Mouse (Mus musculus): ENCODE results near the gene Pabpc1l.
"Not testable (repeated sequence)": the region's sequence is repeated elsewhere in the genome, so short reads cannot be mapped to it uniquely, and the experiment has no call there.

Gene Pabpc1l

DNA sequence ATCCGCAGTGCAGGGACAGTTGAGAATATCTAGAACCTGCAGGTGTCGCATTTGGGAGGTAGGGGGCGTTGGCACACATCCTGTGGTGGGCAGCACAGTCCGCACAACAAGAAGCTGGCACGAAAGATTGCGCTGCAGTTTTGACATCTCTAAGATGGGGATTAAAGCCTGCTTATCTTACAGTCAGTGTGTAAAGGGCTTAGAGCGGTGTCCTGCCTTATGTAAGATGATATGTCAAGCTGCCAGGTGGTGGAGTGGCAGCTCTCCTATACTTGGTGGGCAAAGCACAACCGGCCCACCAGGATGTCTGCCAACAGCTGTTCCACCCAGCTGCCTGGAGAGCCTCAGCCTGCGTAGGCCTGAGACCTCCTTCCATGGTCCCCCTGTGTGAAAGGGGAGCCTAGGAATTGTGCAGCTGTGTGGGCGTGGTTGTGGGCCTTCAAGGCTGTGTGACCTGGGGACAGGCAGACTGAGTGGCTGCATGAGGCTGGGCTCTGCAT is 11.3 kb downstream of the Pabpc1l start:
- in situ Hi-C loops (cut with MboI, MseI), result no loop called here

DNA sequence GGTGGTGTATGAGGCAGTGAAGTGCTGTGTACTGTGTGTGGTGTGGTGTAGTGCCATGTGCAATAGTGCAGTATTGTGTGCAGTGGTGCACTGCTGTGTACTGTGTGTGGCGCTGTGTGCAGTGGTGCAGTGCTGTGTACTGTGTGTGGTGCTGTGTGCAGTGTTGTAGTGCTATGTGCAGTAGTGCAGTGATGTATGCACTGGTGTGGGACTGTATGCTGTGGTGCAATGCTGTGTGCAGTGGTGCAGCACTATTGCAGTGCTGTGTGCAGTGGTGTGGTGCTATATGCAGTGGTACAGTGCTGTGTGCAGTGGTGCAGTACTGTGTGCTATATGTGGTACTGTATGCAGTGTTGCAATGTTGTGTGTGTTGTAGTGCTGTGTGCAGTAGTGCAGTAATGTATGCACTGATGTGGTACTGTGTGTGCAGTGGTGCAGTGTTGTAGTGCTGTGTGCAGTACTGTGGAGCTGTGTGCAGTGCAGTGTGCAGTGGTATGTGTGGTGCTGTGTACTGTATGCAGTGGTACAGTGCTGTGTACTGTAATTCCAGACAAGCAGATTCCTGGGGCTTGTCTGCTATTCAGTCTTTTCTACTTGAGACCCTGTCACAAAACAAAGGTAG is 13.3 kb downstream of the Pabpc1l start:
- in situ Hi-C loops (cut with MboI, MseI), result no loop called here

DNA sequence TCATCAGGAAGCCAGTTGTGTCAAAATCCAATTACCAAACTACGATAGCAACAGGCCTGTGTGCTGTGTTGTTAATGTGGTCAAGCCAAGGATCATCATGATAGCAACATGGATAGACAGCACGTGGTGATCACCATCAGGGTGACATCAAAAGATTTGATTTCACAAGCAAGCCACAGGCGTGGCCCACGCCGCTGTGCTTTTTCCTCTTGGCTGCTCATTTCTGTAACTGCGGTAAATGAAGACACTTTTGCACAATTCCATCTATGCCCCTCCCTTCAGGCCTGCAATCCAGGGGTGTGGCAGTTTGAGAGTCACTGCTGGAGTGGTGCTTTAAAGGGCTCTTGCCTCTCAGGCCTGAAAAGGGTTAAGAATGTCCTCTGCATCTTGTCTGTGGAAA is 15.7 kb downstream of the Pabpc1l start:
- in situ Hi-C loops (cut with MboI, MseI), result no loop called here

DNA sequence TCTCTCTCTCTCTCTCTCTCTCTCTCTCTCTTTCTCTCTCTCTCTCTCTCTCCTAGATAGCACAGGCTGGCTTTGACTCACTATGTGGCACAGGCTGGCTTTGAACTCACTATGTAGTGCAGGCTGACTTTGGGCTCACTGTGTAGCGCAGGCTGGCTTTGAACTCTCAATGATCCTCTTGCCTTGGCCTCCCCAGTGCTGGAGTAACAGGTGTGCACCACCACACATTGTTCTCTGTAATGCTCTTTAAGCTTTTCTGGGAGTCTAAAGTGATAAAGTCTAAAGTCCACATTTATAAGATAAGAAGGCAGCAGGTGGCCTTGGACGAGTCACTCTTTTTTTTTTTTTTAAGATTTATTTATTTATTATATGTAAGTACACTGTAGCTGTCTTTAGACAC is 16.3 kb downstream of the Pabpc1l start:
- in situ Hi-C loops (cut with MboI, MseI), result no loop called here

DNA sequence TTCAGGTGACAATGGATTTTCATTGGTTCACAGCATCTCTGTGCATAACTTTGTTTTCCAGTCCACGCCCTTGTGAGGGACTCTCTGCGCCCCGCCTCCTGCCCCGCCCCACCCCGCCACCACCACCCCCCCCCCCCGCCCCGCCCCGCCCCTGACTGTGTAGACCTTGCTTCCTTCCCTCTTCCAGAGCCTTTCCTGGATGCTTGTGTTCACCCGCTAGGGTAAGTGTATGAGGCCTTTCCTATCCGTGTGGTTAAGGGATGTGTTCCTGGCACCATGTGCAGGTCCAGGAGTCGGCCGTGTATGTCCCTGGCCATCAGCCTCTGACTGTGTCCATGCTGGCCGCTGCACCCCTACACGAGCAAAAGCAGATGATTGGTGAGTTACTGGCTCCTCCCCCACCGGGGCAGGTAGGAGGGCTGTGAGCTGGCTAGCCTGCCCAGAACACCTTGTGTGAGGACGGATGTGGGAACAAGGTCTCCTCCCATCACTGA is 22.0 kb downstream of the Pabpc1l start:
- in situ Hi-C loops (cut with MboI, MseI), result no loop called here

DNA sequence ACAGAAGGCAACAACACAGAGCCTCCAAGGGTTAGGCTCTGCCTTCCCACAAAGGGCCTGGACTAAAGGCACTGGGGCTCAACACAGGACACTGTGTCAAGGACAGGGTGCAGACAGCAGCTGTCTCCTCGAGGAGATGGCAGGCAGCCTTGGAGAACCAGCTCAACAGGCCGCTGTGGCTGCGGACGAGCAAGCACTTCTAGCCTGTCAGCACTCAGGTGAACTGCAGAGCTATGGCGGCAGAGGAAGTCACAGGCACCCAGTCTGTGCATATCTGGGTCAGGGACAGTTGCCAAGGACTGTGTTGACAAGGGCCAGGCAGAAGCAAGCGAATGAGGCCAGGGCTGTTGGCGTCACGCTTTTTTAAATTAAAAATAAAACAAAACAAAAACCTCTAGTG is 28.5 kb downstream of the Pabpc1l start:
- in situ Hi-C loops (cut with MboI, MseI), result no loop called here

DNA sequence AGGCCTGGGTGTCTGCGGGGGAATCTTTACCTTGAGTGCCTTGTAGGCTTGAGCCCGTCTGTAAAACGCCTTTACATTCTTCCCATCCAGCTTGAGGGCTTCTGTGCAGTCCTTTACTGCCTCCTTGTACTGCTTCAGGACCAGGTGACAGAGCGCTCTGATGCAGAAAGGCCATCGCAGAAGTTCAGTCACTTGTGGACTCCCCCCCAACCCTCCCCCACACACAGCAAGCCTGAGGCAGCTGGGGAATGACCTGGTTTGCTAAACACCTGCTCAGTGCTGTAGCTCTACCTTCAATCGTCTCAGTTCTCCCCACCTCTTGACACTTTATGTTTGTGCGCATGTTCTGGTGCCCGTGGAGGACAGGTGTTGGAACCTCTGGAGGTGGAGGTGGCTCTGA is 29.4 kb downstream of the Pabpc1l start:
- in situ Hi-C loops (cut with MboI, MseI), result no loop called here

DNA sequence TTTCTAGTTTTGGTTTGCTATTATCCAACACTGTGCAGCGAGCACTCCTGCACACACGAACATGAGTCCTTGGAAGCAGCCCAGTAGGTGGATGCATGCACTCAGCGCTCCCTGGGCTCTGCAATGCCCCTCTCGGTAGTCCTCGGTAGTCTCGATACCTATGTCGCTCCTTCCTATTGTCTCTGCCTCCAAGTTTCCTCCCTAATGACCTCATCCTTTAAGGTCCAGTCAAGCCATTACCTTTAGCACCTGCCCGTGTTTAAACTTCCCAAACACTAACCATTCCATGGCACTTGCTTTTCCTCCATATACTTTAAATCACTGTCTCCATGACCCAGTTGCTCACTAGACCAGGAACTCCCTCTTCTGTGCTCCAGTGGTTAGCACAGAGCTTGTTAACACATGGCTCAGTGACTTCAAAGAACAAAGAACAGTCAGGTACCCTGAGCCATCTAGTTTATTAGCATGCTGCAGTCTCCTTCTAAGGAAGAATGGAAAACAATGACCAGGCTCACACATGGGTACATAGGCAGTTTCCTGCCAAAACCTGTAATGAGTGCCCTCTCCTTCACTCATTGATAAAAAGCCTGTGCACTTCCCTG is 34.5 kb downstream of the Pabpc1l start:
- in situ Hi-C loops (cut with MboI, MseI), result no loop called here

DNA sequence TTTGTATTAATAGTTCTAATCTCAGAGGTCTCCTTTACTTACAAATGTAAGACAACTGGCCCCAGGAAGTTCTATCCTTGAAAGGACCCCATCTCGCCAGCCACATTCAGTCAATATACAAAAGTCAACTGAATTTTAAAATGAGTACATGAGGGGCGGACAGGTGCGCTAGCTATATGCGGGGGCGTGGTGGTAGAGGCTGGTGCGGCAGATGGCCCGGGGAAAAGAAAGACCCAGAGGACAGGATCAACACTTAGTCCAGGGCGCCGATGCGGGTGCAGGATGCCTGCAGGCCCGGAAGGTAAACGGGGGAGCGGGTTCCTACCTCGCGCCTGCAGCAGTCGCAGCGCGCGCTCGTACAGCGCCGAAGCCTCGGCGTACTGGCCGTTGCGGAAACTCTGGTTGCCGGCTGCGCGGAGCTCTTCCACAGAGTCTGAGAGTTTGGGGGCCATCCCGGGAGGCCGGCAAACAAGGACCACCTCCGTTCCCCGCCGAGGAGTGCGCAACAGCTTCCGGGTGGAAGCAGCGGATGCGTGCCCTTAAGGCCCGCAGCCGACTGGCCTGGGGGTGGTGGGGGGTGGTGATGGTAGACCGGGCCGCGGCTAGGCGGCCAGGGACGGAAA is 45.0 kb downstream of the Pabpc1l start, which contains the start of gene Stk4:
TSS of gene Stk4 (plus strand) at position 181 of the 623 bp plus-strand sequence.
- in situ Hi-C loops (cut with MboI, MseI), result no loop called here

DNA sequence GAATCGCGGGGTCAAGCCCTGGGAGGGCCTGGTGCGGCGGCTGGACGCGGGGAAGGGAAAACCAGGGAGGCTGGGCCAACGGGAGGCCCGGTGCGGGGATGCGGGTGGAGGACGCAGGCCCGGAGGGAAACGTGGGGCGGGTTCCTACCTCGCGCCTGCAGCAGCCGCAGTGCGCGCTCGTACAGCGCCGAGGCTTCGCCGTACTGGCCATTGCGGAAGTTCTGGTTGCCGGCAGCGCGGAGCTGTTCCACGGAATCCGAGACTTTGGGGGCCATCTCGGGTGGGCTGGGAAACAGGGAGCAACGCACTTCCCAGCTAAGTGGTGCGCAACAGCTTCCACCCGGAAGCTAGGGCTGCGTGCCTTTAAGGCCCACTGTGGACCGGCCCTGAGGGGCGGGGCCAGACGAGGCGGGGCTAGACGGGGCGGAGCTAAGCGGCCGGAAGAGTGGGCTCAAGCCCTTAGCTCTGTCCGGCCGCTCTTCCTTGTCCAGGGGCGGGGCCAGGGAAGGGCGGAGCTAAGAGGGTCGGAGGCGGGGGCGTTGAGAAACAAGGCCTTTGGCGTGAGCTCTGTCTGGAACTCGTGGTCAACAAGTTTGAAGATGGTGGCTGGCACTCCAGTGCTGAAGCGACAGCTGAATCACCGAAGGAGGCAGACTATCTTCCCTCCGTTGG is 45.7 kb downstream of the Pabpc1l start, which contains the start of gene Tomm34:
TSS of gene Tomm34 (minus strand) at position 405 of the 672 bp plus-strand sequence.
- in situ Hi-C loops (cut with MboI, MseI), result no loop called here

DNA sequence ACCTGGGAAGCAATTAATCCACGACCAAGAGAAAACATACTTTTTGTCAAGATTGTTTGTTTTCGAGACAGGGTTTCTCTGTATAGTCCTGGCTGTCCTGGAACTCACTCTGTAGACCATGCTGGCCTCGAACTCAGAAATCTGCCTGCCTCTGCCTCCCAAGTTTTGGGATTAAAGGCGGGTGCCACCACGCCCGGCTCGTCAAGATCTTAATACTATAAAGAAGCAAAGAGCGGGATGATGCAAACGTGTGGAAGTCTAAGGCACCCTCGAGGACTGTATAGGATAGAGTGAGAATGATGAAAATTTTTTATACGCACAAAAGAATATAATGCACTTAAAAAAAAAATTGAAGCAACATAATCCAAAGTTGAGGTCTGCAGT is 46.2 kb downstream of the Pabpc1l start:
- in situ Hi-C loops (cut with MboI, MseI), result not testable (repeated sequence)

DNA sequence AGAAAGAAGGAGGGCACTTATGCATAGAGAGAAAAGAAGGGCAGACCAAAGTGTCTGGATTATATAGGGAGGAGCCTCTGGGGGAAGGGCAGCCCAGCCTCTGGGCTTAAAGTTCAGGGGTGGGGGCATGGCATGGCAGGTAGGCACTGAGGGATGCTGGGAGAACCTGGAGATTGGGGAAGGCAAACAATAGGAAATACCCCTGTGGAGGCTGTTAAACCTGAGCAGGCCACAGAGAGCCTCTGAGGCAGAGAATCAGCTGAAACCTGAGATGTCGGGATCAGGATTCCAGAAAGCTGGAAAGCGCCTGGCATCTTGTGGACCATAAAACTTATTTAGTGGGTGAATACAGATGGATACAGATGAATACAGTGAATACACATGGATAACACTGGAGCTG is 46.9 kb downstream of the Pabpc1l start:
- in situ Hi-C loops (cut with MboI, MseI), result no loop called here

DNA sequence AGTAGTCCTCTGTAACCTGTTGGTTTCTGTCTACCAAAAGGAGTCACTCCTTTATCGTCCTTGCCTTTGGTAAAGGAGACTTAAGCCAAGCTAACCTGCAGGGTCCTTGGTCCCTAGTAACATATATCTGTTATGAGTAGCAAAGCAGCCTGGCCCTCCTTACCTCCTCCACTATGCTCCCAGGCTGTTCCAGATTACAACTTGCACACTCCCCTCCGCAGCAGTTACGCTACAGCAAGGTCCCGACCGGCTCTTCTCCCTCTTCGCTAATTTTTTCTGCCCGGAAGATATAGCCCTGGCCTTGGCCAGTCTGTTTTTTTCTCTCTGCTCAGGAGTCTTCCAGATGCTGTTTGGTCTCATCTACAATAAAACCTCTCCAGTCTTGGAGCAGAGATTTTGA is 47.9 kb downstream of the Pabpc1l start:
- in situ Hi-C loops (cut with MboI, MseI), result no loop called here

DNA sequence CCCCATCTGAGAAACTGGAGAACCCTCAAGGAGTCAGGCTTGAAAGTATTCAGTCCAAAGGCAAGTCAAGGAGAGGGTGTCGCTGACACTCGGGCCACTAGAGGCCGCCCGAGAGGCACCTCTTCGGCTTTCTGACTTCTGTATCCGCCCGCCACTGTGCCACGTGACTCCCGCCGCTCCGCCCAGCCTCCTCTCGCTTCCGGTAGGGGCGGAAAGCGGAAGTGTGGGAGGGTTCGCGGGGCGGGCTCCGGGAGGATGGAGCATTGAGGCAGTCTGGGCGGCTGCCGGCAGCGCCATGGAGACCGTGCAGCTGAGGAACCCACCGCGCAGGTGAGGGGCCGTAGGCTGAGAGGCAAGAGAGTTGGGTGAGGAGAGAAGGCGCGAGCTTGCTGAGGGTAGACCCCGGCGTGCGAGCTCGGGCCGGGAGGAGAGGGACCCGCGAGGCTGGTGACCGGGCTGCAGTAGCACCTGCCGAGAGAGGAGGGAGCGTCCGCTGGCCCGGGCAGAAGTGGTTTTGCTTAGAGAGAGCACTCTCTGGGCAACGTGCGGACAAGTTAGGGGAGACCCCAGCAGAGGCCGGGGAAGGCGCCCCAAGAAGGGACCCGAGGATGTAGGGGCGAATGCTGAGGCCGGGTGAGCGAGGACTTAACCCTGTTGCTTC is 48.8 kb downstream of the Pabpc1l start:
- in situ Hi-C loops (cut with MboI, MseI), result no loop called here

DNA sequence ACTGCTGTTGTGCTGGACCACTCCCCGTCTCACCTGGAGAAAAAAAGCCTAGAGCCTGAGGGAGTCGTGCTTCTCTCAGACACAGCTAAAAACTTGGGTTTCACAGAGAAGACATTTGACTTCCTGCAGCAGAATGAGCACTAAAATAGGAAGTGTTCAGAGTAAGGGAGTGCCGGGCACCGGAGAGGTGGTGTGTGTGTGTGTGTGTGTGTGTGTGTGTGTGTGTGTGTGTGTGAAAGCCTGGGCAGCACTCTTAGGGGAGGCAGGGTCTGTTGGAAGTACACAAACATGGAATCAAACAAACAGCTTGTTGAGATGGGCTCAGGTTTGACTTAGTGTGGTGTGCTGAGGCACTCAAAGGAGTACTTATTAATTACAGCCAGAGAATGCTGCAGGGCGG is 49.8 kb downstream of the Pabpc1l start:
- in situ Hi-C loops (cut with MboI, MseI), result no loop called here

DNA sequence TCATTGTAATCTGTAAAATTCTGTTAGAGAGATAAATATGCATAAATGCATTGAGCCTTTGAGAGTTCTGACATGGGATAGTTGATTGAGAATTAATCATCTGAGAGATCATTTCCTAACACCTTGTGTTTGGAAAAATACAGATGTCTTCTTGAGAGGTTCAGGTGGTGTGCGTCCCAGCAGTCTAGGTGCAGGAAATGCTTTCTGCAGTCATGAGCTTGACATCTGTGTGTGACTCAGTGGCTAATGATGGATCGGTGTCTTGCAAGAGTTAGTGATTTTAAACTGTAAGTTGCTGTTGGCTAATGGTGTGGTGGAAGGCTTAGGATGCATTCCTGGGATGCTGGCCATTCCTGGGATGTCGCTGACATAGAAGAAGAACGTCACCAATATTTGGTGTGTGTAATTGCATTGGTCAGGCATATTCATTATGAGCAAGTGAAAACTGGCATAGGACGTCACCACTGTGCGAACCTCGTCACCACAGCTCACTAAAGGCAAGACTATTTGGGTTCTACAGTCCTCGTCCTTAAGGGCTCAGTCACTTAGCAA is 51.7 kb downstream of the Pabpc1l start:
- in situ Hi-C loops (cut with MboI, MseI), result no loop called here

DNA sequence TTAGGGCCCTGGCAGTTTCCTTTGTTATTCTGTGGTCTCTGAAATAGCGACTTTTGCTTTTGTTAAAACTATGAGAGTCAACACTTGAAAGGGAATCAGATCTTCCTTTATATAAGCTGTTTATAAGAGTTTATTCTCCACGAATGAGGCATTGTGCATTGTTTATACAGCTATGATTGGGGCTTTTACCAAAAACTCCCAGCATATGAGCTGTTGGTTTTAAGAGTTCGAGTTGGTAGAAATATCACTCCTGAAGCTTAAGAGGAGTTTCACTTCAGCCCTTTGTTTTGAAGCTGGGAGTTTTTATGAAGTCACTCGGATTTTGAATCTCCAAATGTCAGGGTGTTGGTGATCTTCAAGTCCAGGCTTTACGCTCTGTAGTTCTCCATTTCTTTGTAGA is 52.6 kb downstream of the Pabpc1l start:
- in situ Hi-C loops (cut with MboI, MseI), result no loop called here

DNA sequence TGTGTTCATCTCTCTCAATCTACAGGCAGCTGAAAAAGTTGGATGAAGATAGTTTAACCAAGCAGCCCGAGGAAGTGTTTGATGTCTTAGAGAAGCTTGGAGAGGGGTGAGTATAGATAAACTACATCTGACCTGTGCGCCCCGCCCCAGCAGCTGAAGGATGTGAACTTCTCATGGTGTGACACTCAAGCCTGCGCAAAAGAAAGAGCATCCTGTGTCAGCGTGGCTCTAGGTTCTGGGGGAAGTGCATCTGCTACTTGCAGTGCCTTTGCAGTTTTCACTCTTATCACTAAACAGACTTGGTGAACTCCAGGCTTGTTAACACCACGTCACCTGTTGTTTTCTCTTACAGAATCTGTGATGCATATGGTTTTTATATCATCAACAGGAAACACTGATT is 54.2 kb downstream of the Pabpc1l start:
- in situ Hi-C loops (cut with MboI, MseI), result no loop called here

DNA sequence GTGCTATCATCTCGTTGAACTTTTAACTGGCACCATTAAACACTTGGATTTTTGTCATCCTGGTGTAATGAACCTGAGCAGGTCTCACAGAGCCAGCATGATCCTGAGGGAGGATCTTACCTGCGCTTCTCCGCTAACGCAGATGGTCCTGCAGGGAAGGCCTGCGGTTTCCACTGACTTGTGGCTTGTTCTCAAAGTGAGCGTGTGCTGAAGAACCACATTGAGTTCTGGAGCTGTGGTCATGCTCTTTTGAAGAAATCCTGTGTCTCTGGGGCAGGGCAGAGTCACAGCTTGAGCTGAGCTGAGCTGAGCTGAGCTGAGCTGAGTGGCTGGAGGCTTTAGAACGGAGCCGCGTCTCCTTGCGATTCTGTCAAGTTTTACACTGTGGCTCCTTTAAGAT is 56.3 kb downstream of the Pabpc1l start:
- in situ Hi-C loops (cut with MboI, MseI), result no loop called here

DNA sequence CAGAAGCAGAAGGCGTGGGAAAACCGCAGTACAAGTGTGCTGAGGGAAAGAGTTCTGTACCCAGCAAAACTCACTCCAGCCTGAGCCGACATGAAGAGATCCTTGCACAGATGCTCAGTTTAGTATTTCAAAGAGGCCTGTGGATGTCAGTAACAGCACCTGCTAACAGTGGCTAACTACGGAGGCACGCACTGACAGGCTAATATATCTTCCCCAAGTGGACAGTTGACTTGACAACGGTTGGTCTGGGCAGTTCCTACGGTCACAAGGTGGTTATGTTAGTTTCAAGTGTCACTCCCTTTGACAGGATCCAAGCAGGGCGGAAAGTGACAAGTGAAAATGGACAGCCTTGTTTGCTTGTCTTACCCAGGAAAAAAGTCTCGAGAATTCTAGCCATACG is 56.9 kb downstream of the Pabpc1l start:
- in situ Hi-C loops (cut with MboI, MseI), result no loop called here

DNA sequence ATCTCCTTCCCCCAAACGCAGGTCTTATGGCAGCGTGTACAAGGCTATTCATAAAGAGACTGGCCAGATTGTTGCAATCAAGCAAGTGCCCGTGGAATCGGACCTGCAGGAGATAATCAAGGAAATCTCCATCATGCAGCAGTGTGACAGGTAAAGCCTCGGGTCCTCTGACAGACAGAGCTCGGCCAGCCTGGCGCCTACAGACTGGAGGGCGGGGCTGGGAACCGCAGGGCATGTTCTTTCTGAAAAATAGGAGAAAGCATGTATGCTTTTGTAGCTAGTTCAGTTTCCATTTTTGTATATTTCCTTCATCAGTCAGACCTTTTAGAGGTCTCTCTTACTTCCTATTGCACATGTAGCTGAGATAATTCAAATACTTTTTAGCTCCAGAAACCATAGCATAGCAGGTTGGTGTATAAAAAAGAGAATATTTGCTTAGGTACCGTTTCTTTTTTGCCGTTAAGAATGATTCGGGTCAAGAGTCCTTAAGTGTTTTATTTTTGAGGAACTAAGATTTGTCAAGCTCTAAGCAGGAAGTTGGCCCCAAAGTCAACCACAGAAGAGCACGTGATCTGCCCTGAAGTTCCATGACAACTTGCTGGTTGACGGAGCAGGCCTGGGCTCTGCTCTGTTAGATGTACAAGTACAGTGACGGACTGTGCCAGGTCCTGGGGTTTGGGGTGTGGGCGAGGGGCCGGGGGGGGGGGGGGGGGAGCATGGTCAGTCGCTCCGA is 58.5 kb downstream of the Pabpc1l start:
- in situ Hi-C loops (cut with MboI, MseI), result no loop called here
